Mouse (Mus musculus): ENCODE results near the gene Uqcrc2.

DNA sequence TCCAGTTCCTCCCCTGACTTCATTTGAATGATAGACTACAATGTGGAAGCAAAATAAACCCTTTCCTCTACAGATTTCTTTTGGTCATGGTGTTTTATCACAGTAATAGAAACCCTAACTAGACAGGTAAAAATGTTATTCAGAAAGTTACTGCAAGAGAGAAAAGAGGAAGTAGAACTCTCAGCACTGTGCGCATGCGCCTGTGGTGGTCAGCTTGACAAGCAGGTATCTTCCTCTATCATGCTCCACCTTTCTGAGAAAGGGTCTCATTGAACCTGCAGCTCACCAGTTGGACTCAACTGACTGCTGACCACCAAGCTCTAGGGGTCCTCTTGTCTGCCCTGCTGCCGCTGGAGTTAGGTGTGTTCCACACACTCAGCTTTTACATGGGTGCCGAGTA, 27.1 kb downstream of the Uqcrc2 start:
- TF ChIP-seq CTCF (IDR thresholded peaks at IDR 0.05; ENCODE audit: borderline replicate concordance, control insufficient read depth, extremely low read depth, insufficient read depth, low read length, poor library complexity) (no peak), POLR2A (IDR thresholded peaks at IDR 0.05; ENCODE audit: control insufficient read depth, extremely low read depth, insufficient read depth, low read length, poor library complexity) (no peak)
